Mouse (Mus musculus) urinary bladder, postnatal 14 days (tissue): ENCODE measurements at regions not wholly inside any gene's neighbourhood (a gene's known extent, or its start where the extent isn't known, plus 50 kb on each side); places are given as distances from the start of the nearest gene placed in this dataset.
A peak's percentile ranks its signal among the peaks of the same experiment; 100 is the strongest.

Experiments used
- DNase-seq: peaks from one replicate; pipeline ENCODE4 v3.0.0; 2021; ENCODE audit warnings: low spot score

DNA sequence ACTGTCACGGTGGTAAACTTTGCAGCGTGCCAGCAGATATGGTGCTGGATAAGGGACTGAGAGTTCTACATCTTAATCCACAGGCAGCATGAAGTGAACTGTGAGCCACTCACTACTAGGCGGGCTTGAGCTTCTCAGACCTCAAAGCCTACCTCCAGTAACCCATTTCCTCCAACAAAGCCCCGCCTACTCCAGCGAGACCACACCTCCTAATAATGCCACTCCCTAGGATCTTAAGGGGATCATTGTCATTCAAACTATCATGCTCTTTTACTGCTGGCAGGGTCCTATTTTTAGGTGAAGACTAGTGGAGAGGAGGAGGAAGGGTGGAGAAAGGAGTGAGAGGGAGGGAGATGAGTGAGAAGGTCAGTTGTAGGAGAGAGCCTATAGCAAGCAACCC is 122.0 kb downstream of the Mycn start:
- DNase-seq: no peak

DNA sequence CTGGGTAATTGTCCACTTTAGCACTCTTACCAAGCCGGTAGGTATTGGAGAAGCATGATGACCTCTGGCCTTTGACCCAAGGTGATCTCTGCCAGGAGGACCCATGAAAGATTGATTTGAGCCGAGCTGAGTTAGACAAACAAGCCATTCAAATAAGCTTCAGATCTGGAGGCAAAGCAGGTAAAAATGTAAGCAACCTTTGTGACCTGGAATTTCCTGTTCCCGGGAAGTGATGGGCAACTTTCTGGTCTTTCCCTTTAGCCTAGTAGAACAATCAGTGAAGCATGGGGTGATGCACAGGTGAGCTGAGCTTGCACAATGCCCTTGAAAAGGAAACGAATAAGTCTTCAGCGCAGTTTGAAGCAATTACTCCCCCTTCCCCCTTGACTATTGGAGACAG is 127.0 kb downstream of the Mycn start:
- DNase-seq: no peak

DNA sequence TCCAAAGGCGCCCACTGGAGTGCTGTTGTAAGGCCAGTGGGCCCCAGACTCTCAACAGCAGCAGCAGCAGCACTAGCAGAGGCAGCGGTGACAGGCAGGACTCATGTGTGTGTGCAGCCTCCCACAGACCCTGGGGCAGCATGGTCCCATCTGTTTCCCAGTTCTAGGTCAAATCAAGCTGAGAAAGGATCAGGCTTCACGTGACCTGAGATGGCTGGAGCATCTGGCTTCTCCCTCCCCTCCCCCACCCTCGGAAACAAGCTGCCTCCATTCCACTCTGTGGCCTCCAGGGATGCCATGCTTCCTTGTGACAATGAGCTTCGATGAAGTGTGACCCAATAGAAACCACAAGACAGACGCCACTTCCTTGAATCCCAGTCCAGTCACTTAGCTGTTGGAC is 128.8 kb downstream of the Mycn start:
- DNase-seq: no peak

DNA sequence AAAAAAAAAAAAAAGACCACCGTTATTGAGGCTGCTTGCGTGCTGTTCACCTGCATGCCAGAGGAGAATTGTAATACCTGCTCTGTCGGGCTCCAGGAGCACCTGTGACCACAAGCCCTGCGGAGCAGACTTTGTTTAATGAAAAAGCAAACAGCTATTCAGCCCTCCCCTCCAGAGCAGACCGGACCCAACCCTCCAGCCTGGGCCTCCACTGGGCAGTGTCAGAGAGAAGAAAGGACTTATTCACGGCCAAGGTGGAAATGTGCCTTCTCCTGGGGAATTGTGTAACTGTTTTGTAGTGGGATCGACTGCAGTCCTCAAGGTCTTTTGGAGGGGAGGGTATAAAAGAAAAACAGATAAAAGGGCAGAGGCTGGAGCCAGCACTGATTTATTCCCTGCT is 130.8 kb downstream of the Mycn start:
- DNase-seq: peak; percentile 8

DNA sequence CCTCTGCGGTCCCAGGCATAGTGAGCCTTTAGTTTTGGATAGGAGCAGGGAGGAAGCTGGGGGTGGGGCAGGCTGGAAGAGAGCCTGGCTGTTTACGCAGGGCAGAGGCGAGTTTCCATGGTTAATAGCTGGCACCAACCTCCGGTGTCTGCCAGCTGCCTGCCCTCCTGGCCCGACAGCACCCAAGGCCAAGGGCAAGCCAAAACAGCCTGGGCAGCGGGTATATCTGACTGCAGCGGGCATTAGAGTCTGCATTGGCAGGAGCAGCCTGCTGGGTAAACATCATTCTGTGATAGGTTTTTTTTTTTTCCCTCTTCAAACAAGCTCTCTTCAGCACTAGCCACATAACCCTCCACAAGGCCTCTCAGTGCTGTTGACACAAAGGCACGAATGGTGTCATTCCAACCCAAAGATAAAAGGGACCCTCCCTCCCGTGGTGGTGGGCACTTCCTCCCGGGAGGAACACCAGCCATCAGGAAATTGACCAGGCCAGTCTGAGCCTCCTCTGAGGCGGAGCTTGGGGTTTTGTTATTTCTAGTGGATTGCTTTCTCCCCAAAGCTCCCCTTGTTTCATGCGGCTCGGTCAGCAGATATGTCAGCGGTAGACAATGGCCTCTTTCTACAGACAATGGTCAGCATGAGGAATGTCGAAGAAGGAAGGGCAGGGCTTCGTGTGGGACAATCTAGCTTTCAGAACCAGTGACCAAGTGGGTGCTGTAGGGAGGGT is 131.4 kb downstream of the Mycn start:
- DNase-seq: peak; percentile 35

DNA sequence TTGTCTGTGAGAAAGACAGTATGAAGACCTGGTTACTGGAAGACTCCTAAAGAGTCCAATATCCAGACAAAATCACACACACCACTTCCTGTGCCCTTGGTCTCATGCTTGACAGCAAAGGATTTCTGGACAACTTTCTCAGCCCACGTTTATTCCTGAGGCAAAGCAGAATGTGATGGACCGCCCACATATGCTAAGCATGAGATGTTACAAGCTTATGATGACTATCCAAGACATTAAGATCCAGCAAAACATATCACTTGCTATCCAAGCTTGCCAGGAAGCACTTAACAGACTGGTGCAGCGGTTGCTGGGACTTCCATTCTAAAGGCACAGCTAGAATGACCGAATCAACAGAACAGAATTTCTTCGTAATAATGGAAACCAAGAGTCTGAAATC is 133.6 kb downstream of the Mycn start:
- no peak for DNase-seq

DNA sequence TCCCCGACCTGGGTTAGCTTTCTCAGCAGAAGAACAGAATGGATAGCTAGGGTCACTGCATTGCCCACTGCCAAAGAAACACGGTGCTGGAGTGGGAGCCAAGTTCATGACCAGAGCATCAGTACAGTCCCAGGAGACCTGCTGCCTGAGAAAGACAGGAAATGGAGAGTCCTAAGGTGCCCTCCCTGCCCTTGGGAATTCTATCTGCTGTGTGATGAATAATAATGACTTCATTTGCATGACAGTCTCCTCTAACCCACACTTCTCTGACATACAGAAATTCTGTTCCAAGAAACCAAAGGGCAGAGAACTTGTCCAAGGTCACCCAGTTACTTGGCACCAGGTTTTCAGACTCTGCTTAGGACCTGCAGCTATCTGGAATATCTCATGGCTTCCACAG is 138.1 kb downstream of the Mycn start:
- DNase-seq: no peak

DNA sequence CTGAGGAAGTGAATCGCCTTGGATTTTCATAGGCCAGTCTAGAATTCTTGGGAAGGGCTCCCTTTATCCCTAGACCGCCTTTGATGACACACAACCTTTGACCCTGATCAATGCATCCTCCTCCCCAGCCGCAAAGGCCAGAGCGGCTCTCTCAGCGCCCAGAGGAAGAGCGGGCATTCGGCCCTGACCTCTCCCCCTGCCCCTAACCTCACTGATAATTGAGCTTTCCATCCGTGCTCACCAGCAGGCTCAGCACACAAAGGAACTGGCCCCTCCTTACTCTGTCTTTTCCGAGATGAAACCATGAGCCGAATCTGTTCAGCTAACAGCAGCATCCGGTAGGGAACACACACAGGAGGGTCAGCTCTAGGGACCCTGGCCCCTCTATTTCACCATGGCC is 139.3 kb downstream of the Mycn start:
- no peak for DNase-seq

DNA sequence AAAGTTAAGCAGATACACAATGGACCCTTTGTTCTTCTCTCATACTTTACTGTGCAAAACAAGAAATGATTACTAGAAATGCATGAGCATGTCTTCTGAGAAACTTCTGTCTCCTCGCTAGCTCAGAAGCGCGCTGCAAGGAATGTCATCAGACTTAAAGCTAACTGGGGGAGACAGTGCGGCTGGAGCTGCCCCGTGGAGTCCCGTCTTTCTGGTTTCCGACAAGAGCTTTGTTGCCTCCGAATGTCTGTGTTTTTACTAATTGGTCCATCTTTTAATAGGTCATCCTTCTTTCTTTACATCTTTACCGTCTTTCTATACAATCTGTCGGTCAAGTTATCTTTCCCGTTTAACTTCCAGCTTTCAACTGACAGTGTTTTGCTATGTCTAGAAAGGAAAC is 140.0 kb downstream of the Mycn start:
- no peak for DNase-seq

DNA sequence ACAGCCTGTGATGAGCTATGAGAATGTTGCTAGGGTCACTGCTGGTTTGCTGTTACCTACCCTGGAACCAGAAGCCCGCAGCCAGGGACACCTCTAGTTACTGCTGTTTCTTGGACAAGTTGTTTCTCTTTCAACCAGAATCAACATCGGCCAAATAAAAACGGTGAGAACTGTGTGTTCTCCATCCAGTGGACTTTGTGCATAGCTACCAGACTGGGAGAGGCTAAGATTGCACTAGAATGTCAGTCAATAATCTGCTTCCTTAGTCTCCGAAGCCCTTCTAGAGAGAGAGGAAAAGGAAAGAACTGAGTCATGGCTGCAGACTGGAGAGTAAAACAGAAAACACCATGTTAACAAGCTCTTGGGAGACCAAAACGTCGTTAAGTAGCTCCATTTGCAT is 141.6 kb downstream of the Mycn start:
- DNase-seq: no peak

DNA sequence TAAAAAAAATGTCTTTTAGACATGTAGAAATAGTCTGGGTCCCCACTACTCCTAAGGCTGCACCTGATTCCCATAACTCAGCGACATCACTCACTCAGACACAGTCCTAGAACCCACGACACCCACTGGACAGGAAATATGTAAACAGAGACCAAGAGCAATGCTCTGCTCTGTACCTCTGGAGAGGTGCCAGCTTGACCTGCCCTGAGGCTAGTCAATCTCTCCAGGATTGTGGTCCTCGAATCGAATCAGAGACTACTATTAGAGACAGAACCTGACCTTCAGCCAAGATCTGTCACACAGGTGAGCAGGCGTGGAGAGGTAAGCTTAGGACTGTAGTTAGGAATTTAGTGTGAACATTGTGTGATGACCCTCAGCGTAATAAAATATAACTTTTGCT is 152.7 kb downstream of the Mycn start:
- DNase-seq: no peak

DNA sequence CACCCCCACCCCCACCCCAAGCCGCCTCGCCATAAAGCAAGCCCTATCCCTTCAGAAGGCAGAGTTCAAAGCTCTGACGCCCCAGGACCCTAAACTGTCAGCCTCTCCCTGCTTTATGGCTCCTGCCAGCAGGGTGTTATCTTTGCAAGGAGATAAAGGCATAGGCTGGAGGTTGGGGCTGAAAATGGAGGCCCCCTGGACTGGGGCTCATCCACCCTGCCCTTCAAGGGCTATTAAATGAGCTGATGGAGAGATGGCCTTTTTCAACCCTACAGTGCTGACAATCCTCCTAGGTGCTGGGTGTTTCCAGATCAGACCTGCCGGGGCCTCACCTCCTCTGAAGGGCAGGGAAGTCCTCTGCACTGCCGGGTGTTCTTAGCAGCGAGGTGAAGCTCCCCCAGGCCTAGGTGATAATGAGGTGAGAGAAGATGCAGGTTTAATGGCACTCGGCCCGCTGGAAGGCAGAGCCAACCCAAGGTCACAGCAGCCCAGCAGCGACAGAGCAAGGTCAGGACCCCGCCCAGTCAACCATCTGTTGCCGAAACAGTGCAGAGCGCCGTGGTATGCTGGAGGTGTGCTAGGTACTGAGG is 153.4 kb downstream of the Mycn start:
- DNase-seq: no peak

DNA sequence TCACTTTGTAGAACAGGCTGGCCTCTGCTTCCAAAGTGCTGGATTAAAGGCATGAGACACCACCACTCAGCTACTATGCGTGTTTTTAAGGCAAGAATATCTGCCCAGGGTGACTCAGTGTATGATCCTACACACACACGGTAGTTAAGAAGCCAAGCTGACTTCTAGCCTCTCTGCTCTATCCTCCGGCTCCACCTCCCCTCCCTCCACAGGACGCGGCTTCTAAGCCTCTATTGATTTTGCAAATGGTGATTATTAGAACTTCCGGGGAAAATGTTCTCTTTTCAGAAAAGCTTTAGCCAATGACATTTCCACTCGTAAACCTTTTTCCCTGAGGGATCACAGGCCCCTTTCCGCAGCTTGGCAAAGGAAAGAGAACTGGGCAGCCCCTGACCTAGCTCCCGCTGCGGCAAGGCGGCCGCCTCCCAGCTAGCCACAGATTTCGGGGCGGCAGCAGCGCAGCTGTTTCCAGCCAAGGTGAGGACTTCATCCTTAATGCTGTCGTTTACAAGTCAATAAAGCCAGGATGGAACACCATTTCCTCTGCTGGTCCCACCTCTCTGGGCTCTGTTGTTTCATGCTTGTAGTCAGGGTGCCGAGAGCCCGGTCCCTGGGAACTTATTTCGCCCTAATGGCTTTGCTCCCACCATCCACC is 154.0 kb downstream of the Mycn start:
- no peak for DNase-seq

DNA sequence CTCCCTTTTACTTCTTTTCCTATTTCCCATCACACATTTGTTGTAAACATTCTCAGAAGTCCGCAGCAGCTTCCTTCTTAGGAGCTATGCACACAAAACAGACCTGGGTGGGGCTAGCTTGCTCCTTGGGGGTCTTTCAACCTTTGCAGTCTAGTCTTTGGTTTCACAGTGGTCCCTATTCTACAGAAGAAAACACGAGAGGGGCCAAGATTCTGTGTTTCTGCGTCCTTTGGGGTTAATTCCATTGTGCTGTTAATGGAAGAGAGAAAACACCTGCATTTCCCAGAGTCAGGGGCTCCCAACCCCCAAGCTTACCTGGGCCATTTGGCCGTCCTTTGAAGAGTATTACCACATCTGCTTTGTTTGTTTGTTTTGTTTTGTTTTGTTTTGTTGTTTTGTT is 154.6 kb downstream of the Mycn start:
- DNase-seq: no peak

DNA sequence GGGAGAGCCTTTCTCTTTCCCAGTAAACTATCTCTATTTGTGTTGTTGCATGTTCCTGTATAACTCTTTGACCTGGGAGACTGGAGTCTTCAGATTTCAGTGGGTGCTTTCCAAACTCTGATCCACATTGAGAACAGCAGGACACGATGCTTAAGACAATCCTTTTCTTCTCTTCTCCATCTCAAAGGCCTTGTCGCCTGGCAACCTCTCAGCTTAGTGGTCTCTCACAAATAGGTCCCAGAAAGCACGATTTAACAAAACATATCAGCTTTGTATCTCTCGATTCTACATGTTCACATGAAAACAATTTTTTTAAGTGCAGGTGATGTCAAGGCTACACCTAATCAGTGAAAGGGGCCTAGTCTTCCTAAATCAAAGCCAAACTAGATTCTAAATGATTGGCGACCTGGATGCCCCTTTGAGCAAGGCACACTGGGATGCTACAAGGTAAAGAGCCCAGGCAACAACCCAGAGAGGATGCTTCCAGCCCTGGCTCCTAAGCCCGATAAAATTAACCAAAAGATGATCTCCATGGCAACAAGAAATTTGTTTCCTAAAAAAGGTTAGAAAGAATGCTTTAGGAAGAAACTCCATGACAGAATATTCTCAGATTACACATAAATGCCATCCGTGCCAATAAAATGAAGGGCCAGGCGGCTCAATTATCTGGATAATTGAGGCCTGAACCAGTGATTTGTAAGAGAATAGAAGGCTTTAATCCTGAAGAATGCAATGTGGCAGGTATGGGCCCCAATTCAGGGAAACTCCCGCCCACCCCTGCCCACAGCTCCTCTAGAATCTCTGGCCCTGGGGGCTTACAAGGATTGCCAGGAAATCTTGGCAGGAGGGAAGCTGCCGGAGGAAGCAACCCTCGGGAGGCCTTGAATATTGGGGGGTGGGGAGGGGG is 157.8 kb downstream of the Mycn start:
- no peak for DNase-seq

DNA sequence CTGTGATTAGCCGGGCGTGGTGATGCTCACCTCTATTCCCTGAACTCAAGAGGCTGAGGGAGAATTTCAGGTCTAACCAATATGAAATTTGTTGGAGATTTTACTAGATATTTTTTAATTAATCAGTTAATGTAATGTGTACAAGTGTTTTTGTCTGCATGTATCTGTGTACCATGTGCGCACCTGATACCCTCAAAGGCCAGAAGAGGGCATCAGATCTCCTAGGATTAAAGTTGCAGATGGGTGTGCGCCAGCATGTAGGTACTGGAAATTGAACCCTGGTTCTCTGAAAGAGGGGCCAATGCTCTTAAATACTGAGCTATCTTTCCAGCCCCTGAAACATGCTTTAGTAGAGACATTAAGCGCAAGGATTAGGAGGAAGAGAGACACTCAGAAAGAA is 160.2 kb downstream of the Mycn start:
- no peak for DNase-seq

DNA sequence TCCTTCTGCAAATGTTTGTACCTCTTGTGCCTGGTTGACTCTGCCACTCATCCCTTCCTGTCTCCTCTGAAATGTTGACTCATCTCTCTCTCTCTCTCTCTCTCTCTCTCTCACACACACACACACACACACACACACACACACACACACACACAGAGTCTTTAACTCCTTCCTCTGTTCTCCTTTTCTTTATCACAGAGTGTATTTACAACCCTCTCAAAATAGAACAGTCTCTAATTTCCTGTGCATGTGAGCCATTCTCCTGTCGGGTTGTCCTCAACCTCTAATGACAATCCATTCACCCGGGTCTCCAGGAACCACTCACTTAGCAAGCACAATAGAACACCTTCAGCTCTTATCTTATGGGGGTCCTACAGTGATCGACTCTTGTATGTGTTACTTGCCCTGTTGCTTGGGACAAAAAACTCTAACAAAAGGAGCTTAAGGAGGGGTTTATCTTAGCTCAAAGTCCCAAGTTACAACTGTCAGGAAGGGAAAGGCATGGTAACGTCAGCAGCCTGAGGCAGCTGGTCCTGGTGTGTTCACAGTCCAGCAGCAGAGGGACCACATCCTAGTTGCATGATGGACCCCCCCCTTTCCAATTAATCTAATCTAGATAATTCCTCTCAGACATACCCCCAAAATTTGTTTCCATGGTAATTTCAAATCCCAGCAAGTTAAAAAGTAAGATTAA is 163.0 kb downstream of the Mycn start:
- DNase-seq: no peak

DNA sequence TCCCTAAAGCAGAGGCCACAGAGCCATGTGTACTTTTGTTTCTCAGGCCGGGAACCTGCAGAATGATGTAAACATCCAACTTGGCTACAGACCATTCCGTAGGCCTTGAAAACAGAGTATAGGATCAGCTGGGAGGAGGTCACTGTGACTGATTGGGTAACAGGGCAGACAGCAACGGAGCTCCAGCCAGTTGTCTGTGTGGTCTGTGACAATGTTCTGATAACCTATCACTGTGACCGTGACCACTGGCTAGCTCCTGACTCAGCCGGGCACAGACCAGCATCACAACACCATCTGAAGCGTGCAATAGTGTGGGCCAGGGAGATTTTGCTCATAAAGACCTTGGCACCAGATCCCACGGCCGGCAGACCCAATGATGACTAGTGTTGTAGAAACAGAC is 164.3 kb downstream of the Mycn start:
- no peak for DNase-seq

DNA sequence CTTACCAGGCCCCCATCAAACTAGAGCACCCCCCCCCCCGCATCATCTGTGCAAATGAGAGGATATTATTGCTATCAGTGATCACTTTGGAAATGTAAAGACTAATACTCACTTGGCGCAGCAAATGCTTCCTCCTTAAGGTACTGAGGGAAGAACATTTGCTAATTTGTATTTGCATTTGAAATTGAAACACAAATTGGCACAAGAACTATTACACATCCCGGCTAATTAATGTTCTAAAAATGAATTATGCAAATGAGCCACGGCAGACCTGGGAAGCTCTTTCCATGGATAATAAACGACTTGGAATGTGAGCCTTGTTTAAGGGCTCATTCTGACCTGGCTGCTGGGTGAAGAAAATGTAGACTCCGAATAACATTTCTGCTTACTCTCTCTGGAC is 164.9 kb downstream of the Mycn start:
- no peak for DNase-seq

DNA sequence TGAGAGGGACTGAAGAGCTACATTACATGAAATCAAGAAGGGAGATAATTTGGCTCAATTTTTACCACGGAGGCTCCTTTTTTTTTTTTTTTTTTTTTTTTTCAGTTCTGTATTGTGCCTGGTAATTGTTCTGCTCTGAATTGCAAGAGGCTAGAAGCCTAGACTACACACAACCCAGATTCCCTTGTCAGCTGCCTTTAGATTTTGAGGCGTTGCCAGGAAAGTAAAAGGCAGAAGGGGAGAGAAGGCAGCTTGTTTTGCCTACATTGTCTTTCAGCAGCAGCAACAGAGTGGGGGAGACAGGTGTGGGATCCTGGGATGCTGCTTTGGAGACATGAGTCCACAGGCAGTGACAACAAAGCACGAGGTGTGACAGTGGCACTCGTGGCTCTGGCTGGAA is 170.7 kb downstream of the Mycn start:
- DNase-seq: no peak

DNA sequence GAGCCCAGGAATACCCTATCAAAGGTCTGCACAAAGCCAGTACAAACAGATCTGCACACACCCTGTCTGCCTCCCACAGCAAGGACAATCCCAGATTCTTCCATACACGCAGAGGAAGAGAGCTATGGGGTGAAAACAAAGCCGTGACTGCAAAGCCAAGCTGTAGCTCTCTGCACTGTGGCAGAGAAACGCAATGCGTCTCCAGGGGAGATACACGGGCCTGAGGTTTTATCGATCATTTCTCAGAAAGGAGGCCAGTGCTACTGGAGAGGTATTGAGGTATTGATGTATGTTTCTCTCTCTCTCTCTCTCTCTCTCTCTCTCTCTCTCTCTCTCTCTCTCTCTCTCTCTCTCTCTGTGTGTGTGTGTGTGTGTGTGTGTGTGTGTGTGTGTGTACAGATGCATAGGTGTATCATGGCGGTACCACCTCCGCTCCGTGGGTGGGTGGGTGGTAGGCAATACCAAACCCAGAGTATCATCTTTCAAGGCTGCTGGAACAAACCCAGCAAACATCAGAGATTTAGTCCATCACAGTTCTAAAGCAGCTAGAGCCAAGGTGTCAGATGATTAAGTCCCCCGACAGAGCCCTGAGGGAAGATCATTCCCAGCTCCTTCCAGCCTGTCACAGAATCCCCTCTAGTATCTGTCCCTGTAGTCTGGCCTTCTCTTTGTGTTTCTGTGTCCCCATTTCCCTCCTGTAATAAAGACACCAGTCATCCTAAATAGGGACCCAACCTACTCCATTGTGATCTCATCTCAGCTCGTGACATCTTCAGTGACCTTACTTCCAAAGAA is 175.0 kb downstream of the Mycn start:
- DNase-seq: no peak
